8 mouse cellular contexts compared by ENCODE assay signal in genomic region chr5:99906181-99906956, GRCm38 (mm10). TPM values are rescaled to one million over a fixed set of nuclear protein-coding genes. Genes with fewer than 3 reads are reported as not detected.
DNase-seq lines count a peak whose midpoint lies in the region; ATAC-seq and TF ChIP-seq lines count a peak whose summit lies in the region.

Gene Vamp9, plus strand, starts transcription at chr5:99906254.

- peak; percentile 47 for TF ChIP-seq CTCF in gastrocnemius, adult 2 months (IDR thresholded peaks at IDR 0.05)

- peak within 1 kb of the TSS; percentile 81 for H3K4me3 ChIP-seq in gastrocnemius, adult 2 months
- H3K4me3 ChIP-seq in hindbrain, embryonic 15.5 days: peak within 1 kb of the TSS; percentile 84

- intact Hi-C loops in gastrocnemius, adult 2 months (cut with DNase I): loop anchor here (10.0 kb wide), 1 partner anchor 128 kb away; the partner anchor contains the start of genes Enoph1 and Hnrnpdl

- H3K9ac ChIP-seq in hindbrain, embryonic 15.5 days: peak within 1 kb of the TSS; percentile 81

- 5% methylated on average over 49 of the region's 49 CpGs for WGBS in hindbrain, embryonic 15.5 days

- peak within 1 kb of the TSS; percentile 76 for H3K4me2 ChIP-seq in hindbrain, embryonic 15.5 days

- peak within 1 kb of the TSS; percentile 91 for H3K27ac ChIP-seq in gastrocnemius, adult 2 months
- peak within 1 kb of the TSS; percentile 93 for H3K27ac ChIP-seq in hindbrain, embryonic 15.5 days (replicated peaks)

- peak; percentile 99 for ATAC-seq in common myeloid progenitor, adult 5-6 weeks (replicated peaks; ENCODE audit: low read depth, poor library complexity, severe bottlenecking)
- ATAC-seq in hindbrain, embryonic 15.5 days (ENCODE audit: low FRiP score, low read depth): peak; percentile 99

- no peaks in the 10 kb centered on the region for H3K36me3 ChIP-seq in hindbrain, embryonic 15.5 days

- H3K27me3 ChIP-seq in hindbrain, embryonic 15.5 days: no peaks in the 10 kb centered on the region

- H3K4me1 ChIP-seq in hindbrain, embryonic 15.5 days (replicated peaks): peaks cover 3% of the 10 kb centered on the region

- H3K9me3 ChIP-seq in hindbrain, embryonic 15.5 days: no peaks in the 10 kb centered on the region

- peak; percentile 95 to 98 for DNase-seq in adrenal gland, adult (ENCODE audit: inconsistent age in 2 of 2, low spot score in 1 of 2)
- peak; percentile 97 for DNase-seq in gastrocnemius, adult 2 months
- DNase-seq in layer of hippocampus, postnatal 25 days (ENCODE audit: extremely low spot score in 1 of 2, low spot score in 1 of 2): peak; percentile 88 to 91
- DNase-seq in lung, postnatal 10 days: peak; percentile 98
- DNase-seq in ovary, postnatal 36 days (ENCODE audit: low spot score): peak; percentile 93
- DNase-seq in thymus, postnatal 10 days (ENCODE audit: low spot score in 2 of 2): peak; percentile 86 to 92

RNA-seq across cellular contexts. Expression of gene Vamp9, which starts in this region (rescaled TPM):
- total RNA-seq in common myeloid progenitor, adult 5-6 weeks (2017): not detected in 2 replicates
- not detected for total RNA-seq in gastrocnemius, adult 2 months (2021)
- polyA plus RNA-seq in hindbrain, embryonic 15.5 days (2015; fragmentation: Nextera tagmentation; extraction: Ambion mirVana): 0.76 and 1.2 TPM in 2 replicates
- under 1 TPM in 1 of 2 experiments, not detected in 1; 0.71 TPM for total RNA-seq in layer of hippocampus, postnatal 25 days (2021)

Comparison
In these comparisons a context has a peak if more than half of its experiments do, and no peak if none do; other contexts are left out.
1. Peak in every context shown above with its lines: DNase-seq, ATAC-seq, H3K4me3 ChIP-seq and H3K27ac ChIP-seq.
2. Peak in ATAC-seq in common myeloid progenitor, adult 5-6 weeks; RNA of the gene not detected or under 1 TPM.
3. Peak in DNase-seq, H3K4me3 ChIP-seq and H3K27ac ChIP-seq in gastrocnemius, adult 2 months; RNA of the gene not detected or under 1 TPM.
4. Peak in DNase-seq in layer of hippocampus, postnatal 25 days; RNA of the gene not detected or under 1 TPM.